Mouse (Mus musculus): ENCODE measurements around the gene Dhx32.

DNA sequence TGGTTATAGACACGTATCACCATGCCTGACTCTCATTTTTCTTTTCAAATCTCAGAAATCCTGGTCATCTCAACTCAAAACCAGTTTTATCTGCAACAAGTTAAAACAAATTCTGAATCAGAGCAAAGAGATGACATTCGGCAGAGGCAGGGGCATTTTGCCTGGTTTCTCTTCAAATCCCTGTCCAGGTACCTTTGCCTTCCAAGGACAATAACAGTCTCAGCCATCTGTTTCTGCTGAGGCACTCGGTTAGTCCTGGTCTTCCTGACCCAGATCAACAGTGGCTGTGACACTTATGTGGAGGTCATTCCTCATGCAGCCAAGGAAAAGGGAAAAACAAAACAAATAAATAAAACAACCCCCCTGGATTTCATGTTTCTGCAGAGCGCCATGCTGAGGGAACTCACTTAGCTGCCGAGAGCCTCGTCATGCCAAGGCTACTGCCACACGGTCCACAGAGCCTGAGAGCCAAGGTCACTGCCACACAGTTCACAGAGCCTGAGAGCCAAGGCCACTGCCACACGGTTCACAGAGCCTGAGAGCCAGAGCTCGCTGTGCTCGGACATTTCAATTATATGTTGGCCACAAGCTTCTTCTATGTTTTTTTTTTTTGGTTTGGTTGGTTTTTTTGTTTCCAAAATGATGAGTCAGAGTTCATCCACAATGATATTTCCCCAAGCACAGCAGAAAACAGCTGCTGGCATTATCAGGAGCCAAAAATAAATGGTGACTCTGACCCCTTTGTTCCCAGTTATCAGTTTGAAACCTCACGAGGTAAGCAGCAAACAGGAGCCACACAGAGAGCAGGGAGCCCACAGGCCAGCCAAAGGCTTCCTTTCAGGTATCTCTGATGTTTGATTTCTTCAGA is 52.0 kb downstream of the Dhx32 start:
- TF ChIP-seq POLR2A (IDR thresholded peaks at IDR 0.05; ENCODE audit: borderline replicate concordance, insufficient read depth, low read length) (no peak), CTCF (IDR thresholded peaks at IDR 0.05; ENCODE audit: borderline replicate concordance, insufficient read depth, low read depth, low read length) (no peak)
